Mouse (Mus musculus): ENCODE results near the gene Spib.

Gene Spib

DNA sequence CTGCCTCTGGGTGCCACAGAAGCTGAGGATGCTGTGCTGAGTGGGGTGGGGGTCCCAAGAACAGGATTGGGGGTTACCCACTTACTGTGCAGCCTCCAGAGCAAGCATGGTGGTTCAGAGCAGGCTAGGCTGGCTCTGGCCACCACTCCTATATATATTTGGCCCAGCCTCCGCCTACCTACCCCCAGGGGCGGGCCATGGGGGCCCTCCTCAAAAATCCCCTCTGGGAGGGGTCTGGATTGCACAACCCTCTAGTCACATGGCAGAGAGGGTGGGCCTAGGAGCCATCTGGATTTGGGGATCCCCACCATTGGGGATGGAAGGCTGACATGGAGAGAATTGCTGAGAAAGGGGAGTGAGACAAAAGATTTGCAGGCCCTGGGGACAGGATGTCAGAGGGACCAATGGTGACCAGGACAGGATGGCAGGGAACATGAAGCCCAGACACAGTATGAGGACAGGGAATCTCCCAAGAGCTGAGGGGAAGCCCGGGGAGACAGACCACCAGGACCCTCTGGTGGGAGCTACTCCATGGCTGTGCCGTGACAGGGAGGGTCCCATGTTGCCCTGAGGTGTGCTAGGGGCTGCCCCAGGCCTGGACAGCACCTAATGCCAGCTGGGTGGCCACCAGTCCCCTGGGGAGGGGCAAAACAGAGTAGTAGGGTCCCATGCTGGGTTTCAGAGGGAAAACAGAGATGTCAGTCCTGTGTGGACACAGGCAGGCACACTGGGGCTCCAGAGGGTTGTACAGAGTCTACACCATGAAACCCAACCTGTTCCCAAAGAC, at the start of gene Spib:
Spib (minus strand) TSS at position 126 of the 787 bp plus-strand sequence.
- no peak for DNase-seq (ENCODE audit: low read depth, low spot score)

DNA sequence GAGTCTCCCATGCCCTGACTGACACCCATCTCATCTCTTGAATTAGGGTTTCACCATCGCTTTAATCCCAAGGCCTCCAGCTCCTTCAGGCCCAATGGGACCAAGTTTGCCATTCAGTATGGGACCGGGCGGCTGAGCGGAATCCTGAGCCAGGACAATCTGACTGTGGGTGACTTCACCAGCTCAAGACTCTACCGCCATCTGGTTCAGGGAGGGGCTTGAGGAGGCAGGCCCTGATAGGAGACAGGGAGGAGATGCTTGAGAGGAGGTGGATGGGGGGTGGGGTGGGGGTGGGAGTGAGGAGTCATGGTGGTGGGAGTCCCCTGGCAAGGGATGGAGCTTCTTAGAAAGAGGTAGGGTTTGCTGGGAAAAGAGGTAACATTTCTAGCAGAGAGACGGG, 49.8 kb upstream of the Spib start:
- DNase-seq (ENCODE audit: low read depth, low spot score): no peak

DNA sequence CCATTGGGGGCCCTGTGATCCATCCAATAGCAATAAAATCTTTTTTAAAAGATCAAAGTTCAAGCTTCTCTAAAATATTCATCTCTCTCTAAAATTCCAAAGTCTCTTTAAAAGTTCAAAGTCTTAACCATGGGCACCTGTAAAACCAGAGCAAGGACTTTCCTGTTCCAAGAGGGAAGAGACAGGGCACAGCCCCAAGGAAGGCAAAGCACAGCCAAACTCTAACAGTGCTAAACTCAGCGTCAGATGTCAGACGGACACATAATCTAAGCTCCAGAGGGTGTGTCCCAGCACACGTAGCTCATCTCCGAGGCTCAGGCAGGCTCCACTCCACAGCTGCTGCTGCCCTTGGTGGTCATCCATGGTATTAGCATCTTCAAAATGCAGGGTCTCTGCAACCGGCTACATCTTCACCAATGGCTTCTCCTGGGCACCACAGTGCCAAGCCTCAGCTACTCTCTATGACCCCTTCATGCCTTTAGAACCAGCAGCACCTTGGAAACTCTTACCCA, 44.5 kb upstream of the Spib start:
- DNase-seq (ENCODE audit: low read depth, low spot score): peak; percentile 40

DNA sequence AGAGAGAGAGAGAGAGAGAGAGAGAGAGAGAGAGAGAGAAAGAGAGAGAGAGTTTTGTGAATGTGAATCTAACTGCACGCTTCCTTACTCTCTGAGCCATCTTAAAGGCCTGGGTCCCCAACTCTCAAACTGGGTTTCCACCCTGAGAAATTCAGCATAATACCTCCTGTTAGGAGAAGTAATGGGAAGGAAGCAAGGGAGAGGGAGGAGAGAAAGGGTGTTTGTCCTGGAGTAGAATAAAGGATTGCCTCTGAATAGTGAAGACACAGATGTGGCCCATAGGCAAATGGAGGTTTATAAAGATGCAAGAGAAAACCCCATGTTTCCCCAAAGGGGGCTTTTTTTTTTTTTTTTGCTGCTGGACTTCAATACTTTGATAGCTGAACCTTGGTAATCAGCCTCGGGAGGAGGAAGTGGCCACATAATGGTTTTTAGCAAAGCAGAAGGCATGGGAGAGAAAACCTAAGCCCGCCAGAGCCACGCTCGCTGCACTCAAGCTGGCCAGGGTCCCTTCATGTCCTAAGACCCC, 41.1 kb upstream of the Spib start:
- DNase-seq (ENCODE audit: low read depth, low spot score): no peak

DNA sequence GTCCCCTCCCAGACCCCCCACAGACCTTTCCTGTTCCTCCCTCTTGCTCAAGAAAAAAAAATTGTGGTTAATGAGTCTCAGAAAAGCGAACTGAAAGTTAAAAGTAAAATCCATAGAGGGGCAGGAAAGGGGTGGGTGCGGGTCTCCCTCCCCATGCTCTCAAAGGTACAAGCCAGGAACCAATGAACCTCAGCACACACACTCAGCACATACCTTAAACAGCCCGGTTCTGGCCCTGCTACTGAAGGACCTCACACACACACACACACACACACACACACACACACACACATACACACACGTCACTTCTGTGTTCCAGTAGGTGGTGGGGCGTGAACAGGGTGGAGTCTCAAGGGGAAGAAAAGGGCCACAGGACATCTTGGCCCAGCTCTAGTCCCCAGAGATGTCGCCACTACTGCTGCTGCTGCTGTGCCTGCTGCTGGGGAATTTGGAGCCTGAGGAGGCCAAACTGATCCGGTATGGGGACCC, 40.4 kb upstream of the Spib start, which contains the start of gene Napsa:
Napsa (plus strand) TSS at position 168 of the 489 bp plus-strand sequence.
- peak; percentile 34 for DNase-seq (ENCODE audit: low read depth, low spot score)

DNA sequence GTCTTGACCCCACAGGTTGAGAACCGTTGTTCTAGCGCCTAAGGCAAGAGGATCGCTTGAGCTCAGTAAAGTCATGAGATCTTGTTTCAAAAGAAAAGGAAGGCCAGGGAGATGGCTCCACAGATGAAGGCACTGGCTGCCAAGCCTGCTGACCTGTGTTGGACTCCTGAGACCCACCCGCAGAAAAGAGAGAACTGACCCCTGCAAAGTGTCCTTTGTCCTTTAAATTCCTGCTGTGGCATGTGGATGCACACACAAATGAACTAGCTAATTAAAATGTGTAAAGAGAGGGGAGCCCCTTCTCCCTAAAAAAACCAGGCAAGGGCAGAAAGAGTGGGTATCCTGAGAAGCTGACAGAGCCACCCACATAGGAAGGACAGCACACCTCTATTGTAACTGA, 39.9 kb upstream of the Spib start:
- DNase-seq (ENCODE audit: low read depth, low spot score): no peak

DNA sequence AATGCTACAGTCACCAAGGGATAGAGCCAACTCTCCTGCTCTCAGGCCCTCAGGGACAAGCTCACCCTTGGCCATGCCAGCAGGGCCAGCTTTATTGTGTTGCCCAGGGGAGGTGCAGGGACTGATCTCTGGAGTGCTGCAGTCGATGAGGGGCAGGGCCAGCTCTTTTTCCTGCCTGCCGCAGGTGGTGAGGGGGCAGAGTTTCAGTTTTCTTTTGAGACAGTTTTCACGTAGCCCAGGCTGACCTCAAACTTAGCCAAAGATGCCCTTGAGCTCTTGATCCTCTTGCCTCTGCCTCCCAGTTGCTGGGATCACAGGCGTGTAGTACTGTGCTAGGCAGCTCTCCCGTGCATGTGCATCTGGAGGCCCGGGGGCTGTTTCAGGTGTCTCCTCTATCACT, 39.1 kb upstream of the Spib start:
- DNase-seq (ENCODE audit: low read depth, low spot score): no peak

DNA sequence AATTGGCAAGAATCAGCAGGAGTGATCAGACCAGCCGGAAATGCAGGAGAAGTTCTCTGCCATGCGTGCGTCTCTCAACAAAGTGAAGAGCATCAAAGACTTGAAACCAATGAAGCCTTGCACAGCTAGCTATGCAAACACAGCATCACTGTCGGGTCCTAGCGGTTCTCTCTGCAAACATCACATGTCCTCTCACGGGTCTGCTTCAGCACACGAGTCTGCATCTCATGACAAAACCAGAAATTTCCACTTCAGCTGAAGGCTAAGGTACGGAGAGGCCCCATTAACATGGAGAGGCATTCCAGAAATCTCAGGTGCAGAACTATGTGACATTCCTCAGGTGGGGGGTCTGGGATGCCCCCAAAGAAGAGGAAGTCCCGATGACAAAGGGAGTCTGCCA, 36.9 kb upstream of the Spib start:
- DNase-seq (ENCODE audit: low read depth, low spot score): no peak

DNA sequence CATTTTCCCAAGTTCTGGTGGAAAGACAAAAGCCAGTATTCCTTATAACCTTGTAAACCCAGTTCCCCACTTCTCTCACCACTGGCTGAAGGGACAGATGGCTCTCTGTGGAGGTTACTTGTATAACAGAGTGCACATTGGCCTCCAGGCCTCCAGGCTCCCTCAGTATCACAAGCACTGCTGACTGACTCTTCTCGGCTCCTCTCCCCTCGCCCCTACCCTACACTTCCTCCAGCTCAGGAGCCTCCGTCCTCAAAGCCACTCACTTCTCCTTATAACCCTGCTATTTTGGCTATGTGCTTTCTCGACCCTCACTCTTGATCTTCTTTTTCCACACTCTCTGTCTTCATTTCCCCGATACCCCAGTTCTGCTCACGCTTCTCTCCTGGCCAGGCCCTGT, 33.5 kb upstream of the Spib start:
- DNase-seq (ENCODE audit: low read depth, low spot score): no peak

DNA sequence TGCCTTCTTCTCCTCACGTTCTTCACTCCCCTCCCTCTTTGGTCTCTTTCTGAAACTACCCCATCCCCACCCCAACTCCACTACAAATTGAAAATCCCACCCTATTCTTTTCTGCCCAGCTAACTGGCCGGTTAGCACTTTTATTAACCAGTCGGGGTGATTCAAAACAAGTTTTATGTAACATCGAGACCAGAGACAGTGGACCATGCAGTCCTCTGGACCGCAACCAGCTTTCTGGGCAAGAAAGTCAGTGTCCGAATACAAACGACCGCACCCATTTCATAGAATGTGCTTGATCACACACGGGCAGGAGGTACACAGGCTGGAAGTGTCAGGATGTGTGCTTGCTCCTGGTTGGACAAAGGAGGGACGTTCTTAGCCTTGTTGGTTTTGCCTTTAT, 32.6 kb upstream of the Spib start:
- no peak for DNase-seq (ENCODE audit: low read depth, low spot score)

DNA sequence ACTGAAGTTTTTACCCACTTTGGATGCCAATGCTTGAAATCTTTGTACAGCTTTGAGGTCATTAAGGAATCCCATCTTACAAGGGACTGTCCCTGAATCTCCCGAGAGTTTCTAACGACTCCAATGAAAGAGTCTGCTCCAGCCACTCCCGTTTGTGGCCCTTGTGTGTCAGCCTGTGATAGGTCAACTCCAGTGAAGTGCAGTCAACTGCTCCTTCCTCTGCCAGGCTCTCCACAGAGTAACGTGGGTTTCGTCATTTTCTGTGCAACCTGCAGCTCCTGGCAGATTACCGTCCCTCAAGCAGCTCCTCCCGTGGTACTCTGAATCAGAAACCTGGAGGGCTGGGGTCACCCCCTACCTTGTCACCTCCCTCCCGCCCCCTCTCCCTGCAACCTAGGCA, 31.4 kb upstream of the Spib start:
- DNase-seq (ENCODE audit: low read depth, low spot score): no peak

DNA sequence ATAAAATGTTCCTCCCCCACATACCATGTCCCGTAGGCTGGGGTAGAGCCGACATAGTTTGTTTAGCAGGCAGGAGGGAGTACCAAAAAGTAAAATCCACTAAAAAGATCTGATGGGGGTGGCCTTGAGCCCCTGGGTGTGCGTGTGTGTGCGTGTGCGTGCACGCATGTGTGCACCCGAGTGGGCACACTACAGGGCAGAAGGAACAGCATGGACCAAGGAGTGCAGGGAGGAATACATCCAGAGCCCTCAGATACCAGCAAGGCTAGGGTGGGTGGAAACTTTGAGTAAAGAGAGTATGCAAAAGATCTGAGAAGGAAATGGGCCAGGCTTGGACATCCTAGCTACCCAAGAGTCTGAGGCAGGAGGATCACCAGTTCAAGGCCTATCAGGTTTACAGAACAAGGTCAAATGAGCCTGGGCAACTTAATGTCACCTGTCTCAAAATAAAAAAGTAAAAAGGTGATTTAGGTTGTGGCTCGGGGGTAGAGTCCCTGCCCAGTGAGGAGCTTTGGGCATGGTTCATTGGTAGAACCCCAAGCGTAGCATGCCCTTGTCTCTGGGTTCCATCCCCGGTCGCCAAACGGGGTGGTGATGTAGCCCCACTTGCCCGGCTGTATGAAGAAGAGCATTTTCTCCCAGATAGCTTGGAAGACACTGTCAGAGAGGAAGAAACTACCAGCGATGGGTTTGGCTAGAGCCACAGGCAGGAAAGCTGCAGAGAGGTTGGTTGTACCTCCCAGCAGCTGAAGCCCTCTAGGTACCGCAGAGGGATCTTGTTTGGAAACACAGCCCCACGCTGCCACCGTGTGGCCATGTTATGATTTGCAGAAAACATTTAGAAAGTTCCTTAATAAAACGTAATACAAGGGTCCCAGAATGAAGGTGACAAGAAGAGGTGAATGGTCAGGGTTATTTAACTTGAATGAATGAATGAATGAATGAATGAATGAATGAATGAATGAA, 28.8 kb upstream of the Spib start:
- DNase-seq (ENCODE audit: low read depth, low spot score): peak; percentile 95

DNA sequence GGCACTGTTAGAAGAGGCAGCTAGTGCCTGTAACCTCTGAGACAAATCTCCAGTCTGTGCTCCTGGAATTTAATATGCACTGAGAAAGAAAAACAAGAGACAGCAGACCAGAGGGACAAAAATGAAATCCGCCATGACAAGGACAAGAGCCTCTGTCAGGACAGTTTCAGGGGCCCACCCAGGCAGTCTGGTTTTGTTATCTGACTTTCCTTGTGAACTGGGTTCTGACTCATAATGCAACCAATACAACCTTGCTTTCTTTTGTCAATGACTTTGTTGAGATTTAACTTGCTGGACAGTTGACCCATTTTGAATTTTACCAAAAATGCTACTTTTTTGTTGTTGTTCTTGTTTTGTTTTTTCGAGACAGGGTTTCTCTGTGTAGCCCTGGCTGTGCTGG, 25.8 kb upstream of the Spib start:
- DNase-seq (ENCODE audit: low read depth, low spot score): no peak

DNA sequence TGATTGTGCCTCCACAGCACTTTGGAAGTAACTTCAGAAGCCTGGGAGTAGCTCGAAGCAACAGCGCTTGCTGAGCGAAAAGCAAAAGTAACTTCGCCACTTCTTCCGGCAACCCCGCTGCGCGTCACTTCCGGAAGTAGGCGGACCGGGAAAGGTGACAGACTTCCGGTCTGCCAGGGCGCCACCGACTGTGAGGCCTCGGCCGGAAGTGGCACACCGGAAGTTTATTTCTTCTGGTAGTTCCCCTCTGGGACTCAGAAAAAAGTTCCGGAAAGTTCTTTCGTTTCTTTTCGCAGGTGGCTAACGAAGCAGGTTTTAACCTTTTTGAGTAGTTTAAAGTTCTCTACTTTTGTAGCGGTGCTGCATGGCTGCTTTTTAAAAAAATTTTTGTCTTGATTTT, 22.0 kb upstream of the Spib start, which contains the start of gene Nr1h2:
Nr1h2 (minus strand) TSS at position 126 of the 400 bp plus-strand sequence.
- peak; percentile 98 for DNase-seq (ENCODE audit: low read depth, low spot score)

DNA sequence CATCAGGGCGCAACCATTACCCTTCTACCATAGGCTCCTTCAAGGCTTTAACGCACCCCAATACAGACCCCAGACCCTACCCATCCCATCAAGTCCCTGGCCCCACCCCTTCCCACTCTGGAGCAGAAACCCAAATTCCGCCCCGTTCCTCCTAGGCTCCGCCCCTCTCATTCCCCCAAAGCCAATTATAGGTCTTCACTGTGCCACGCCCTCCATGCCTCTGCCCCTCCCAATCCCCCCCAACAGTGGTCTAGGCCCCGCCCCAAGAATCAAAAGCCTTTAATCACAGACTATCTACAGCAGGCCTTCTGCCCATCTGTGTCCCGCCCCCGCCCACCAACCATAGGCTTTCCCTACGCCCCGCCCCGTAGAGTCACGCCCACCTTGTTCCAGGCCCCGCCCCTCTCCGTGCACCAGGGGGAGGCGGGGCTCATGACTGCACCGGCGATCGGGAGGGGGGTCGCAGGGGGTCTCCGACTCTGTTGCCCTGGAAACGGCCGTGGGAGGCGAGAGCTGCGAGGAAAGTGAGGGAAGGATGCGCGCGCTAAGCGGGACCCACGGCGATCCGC, 21.4 kb upstream of the Spib start:
- peak; percentile 99 for DNase-seq (ENCODE audit: low read depth, low spot score)

DNA sequence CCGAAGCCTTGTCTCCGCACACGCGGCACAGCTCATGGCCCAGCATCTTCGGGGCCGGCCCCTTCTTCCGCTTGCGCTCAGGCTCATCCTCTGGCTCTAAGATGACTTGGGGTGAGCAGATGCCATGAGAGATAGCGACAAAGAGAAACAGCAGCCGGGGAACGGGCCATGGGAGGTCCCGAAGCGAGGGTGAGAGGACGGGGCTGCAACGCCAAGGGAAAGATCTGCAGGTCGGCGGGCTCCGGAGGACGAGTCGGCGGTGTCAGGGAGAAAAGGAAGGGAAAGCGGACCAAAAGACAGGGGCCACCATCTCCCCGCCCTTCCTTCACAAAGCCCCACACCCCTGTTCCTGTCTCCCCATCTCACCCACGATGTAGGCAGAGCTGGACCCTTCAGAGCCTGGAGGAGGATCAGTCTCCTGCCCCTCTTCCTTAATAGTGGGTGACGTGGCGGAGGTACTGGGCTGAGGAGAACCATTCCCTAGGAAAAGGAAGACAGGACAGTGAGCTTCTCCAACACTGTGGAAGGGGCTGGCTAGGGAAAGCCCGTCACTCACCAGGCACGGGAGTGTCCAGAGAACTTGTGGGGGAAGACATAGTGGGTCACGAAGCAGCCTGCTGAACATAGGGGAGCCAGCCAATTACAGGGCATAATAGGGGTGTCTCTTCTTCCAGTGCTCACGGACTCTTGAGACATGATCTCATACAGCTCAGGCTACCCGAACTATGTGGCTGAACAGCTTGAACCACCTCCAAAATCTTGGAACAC, 20.5 kb upstream of the Spib start:
- no peak for DNase-seq (ENCODE audit: low read depth, low spot score)

DNA sequence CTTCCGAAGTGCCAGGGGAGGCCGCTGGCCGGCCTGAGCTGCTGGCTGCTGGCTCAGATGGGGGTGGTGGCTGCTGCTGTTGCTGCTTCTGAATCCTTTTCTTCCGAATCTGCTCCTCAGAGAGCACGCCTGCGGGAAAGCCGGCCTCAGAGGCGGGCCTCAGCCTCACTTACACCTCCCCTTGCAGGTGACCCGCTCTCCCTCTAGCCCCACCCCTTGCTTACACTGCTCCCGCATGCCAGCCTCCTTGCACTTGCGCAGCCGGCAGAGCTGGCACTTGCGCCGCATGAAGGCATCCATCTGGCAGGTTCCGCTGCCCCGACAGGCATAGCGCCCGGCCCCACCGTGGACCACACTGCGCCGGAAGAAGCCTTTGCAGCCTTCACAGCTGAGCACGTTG, 19.9 kb upstream of the Spib start:
- peak; percentile 65 for DNase-seq (ENCODE audit: low read depth, low spot score)

DNA sequence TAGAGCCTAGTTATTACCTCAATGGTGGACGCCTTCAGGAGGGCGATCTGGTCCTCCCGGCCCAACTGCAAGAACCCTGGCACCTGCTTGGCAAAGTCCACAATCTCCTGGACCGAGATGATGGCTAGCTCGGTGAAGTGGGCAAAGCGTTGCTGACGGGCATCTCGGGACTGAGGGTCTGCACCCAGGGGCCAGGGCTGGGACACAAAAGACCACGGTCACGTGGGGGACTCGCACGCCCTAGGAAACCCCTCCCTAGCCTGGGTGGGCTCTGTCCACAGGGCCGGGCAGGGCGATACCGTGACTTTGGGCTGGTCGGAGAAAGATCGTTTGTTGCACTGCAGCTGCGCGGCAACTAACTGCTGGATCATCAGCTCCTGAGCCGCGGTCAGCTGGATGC, 19.4 kb upstream of the Spib start:
- no peak for DNase-seq (ENCODE audit: low read depth, low spot score)

DNA sequence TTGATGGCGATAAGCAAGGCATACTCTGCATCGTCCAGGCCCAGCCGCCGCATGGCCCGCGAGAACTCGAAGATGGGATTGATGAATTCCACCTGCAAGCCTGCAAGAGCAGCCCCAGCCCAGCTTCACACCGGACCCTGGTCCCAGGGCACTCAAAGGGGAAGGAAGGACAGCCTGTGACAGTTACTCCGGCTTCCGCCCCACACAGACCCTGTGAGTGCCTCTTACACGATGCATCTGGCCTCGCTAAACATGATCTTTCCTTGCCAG, 18.5 kb upstream of the Spib start:
- no peak for DNase-seq (ENCODE audit: low read depth, low spot score)

DNA sequence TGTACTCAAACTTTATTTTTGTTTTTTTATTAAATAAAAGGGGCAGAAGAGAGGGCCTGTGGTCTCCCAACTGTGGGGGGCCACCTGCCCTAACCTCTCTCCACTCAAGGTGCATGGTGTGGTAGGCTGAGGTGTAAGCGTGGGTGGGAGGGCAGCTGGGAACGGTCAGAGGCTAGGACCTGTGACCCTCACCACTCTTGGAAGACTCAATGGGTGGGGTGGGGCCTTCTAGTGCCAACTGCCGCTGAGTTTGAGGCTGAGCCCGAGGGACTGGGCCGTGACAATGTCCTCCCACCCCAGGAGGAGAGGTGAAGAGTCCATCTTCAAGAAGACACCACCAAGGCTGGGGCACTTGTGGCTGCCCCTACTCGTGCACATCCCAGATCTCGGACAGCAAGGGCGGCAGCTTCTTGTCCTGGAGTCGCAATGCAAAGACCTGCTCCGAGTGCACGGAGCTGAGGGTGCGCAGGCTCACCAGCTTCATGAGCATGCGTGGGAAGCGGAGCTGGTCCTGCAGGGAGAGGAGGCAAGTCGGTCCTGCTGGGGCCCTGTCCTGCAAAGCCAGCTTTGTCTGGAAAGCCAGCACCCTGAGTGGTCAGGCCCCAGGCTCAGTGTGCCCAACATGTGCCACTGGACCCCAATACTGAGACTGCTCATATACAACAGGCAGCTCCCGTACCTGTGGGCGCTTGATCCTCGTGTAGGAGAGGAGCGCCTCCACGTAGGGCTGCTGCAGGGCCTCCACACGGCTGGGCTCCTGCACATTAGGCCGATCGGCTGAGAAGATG, 17.9 kb upstream of the Spib start:
- DNase-seq (ENCODE audit: low read depth, low spot score): no peak

All from ZHBTc4 (cell line).